Mouse (Mus musculus): ENCODE results near the gene Ldhd. TPM values are rescaled to one million over a fixed set of nuclear protein-coding genes. Genes with fewer than 3 reads are reported as not detected.

Gene Ldhd
- total RNA-seq, 2 experiments from 2014 or later: 10.1 to 10.8 TPM

DNA sequence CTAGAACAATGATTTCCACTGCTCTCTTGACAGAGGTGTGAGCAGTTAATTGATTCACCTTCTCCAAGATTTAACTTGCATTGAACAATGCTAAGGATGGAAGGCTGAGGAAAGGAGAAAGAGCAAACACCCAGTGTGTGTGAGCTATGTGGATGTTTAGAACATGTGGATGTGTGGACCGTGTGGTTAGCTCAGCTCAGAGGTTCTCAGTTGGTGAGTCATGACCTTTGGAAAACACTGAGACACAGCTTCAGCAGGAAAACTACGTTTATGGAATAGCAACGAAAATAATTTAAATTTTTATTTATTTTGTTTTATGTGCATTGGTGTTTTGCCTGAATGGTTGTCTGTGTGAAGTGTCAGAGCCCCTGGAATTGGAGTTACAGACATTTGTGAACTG is 40.0 kb downstream of the Ldhd start:
- Histone ChIP-seq H3K4me3 (no peak overlapping the region), H3K27ac (no peak overlapping the region)
- no peak for TF ChIP-seq CTCF (IDR thresholded peaks at IDR 0.05)
- intact Hi-C loops (cut with DNase I): loop anchor here (5.0 kb wide), 1 partner anchor 53 kb away; the partner anchor contains the start of gene Znrf1
- DNase-seq (ENCODE audit: extremely low spot score in 1 of 2, low spot score in 2 of 2): no peak

DNA sequence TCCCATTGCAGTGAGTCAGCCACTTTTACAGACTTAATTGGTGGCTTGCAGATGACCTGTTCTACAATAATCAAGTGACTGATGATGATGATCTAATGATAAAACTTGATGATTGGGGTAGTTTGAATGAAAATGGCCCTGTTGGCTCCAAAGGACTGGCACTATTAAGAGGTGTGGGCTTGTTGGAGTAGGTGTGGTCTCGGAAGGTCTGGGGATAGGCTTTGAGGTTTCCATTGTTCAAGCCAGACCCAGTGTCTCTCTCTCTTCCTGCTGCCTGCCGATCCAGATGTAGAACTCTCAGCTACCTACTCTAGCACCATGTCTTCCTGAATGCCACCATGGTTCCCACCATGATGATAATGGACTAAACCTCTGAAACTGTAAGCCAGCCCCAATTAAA is 41.8 kb downstream of the Ldhd start:
- DNase-seq (ENCODE audit: extremely low spot score in 1 of 2, low spot score in 2 of 2): no peak
- intact Hi-C loops (cut with DNase I): no loop called here
- TF ChIP-seq CTCF (IDR thresholded peaks at IDR 0.05): no peak
- Histone ChIP-seq H3K4me3 (no peak overlapping the region), H3K27ac (no peak overlapping the region)

DNA sequence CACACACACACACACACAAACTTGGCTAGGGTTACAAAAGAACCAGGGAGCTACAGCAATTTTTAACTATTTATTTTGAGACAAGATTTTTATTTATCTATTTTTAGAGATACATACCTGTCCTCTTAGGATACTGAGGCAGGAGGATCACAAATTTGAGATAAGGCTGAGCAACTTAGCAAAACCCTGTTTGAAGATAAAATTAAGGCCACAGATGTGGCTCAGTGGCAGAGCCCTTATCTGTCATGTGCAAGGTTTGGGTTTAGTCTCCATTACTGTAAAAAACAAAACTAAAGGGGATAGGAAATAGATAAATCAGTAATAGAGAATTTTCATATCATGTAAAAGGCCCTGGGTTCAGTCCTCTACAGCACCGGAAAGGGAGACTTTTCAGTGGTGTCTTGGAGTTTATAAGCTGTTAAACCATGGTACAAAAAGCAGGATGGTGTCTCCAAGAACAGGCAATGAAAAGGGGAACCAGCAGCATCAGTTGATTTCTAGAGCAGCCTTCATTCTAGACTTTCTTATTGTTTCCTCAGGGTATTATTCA is 42.6 kb downstream of the Ldhd start:
- no peak overlapping the region for H3K4me3 ChIP-seq
- TF ChIP-seq CTCF (IDR thresholded peaks at IDR 0.05): no peak
- no peak for DNase-seq (ENCODE audit: extremely low spot score in 1 of 2, low spot score in 2 of 2)
- intact Hi-C loops (cut with DNase I): no loop called here
- no peak overlapping the region for H3K27ac ChIP-seq

DNA sequence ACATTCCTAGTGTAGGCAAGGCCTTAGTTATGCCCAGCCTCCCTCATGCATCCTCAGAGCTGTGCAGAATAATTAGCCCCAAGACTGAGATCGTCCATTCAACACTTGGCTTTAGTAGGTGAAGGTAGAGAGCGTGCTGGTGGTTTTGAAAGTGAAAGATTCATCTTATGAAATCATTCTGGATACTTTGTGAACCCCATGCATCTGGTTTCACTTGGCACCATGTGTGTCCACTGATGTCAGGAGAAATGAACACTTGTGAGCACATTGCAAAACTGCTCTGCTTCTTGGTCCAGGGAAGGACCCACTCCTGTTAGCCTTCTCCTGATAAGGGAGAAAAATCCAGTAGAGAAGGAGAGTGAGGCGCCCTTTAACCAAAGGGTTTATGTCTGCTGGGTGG is 45.2 kb downstream of the Ldhd start:
- Histone ChIP-seq H3K27ac (no peak overlapping the region), H3K4me3 (no peak overlapping the region)
- intact Hi-C loops (cut with DNase I): no loop called here
- no peak for TF ChIP-seq CTCF (IDR thresholded peaks at IDR 0.05)
- no peak for DNase-seq (ENCODE audit: extremely low spot score in 1 of 2, low spot score in 2 of 2)

DNA sequence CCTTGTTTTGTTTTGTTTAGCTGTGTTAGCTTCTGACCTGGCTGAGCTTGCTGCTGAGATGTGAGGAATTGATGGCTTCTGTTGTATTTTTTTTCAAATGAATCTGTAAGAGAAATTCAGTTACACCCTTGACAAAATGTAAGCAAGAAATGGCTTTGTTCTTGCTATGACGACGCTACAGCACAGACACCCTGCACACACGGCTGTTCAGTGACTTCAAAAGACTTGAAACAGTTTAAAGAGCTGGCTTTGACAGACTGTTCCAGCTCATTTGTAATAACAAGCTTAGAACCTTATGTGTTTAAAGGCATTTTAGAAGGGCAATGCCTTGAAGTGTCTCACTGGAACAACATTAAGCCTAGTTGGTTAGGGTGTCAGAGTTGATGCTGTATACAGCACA is 47.8 kb downstream of the Ldhd start:
- Histone ChIP-seq H3K27ac (no peak overlapping the region), H3K4me3 (no peak overlapping the region)
- no peak for TF ChIP-seq CTCF (IDR thresholded peaks at IDR 0.05)
- no peak for DNase-seq (ENCODE audit: extremely low spot score in 1 of 2, low spot score in 2 of 2)
- intact Hi-C loops (cut with DNase I): no loop called here

GRCm38 (mm10) chr8:111580306-111580705 is 49.9 kb downstream of the Ldhd start:
- intact Hi-C loops (cut with DNase I): no loop called here
- no peak overlapping the region for H3K4me3 ChIP-seq
- no peak for TF ChIP-seq CTCF (IDR thresholded peaks at IDR 0.05)
- DNase-seq (ENCODE audit: extremely low spot score in 1 of 2, low spot score in 2 of 2): no peak
- H3K27ac ChIP-seq: no peak overlapping the region

- TF ChIP-seq CTCF (IDR thresholded peaks at IDR 0.05): no peak
- intact Hi-C loops (cut with DNase I): loop anchor here (5.0 kb wide), 1 partner anchor 42 kb away; the partner anchor contains the start of gene Znrf1
- H3K4me3 ChIP-seq: no peak overlapping the region
- no peak for DNase-seq (ENCODE audit: extremely low spot score in 1 of 2, low spot score in 2 of 2)
- peak overlapping the region; percentile 21; the same call in 1 of the 2 replicates for H3K27ac ChIP-seq
Measured at GRCm38 (mm10) chr8:111579318-111579717, 50.9 kb downstream of the Ldhd start.

DNA sequence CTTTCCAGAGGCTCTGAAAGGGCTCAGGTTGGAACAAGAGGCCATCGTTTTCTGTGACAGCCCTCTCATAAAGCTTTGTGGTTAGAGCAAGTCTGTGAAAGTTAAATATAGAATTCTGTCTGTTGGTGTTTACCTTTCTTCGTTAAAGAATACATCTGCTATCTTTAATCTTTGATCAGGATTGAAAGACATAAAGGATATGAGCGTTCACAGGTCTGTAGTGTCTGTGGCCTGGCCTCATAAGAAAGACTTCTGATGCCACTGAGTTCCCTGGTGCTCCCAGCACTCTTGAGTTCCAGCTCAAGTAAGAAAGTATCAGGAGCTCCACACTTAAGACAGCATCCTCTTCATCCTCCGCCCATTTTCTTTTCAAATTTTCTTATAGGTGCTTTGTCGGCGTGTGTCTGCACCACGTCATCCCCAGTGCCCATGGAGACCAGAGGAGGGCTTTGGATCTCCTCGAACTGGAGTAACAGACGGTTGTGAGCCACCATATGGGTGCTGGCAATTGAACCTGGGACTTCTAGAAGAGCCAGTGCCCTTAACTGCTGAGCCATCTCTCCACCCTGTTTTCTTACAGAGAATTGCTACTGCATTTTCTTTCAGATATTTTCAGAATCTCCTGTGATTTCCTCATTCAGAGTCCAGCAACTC is 52.2 kb downstream of the Ldhd start:
- intact Hi-C loops (cut with DNase I): loop anchor here (5.0 kb wide), 1 partner anchor 41 kb away; the partner anchor contains the start of gene Znrf1
- H3K4me3 ChIP-seq: no peak overlapping the region
- H3K27ac ChIP-seq: no peak overlapping the region
- TF ChIP-seq CTCF (IDR thresholded peaks at IDR 0.05): no peak
- no peak for DNase-seq (ENCODE audit: extremely low spot score in 1 of 2, low spot score in 2 of 2)

DNA sequence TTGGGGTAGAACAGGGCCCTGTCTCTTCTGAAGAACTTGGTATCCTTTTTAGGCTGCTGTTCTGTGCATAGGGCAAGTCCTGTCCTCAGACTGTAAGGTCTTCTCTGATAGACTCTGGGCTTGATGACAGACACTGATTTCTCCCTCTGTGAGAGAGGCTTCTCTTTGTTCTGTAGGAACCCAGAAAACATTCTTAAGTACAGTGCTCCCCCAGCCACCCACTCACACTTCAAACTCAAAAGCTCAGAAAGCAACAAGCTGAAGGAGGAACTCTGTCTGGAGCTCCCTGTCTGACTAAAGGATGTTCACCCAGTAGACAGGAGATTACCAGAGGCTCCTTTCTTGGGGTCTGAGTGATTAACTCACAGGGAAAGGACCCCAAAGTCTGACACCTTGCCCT is 53.7 kb downstream of the Ldhd start:
- no peak for DNase-seq (ENCODE audit: extremely low spot score in 1 of 2, low spot score in 2 of 2)
- no peak for TF ChIP-seq CTCF (IDR thresholded peaks at IDR 0.05)
- intact Hi-C loops (cut with DNase I): loop anchor here (5.0 kb wide), 1 partner anchor 39 kb away; the partner anchor contains the start of gene Znrf1
- Histone ChIP-seq H3K27ac (no peak overlapping the region), H3K4me3 (no peak overlapping the region)

GRCm38 (mm10) chr8:111575492-111575891 is 54.7 kb downstream of the Ldhd start:
- intact Hi-C loops (cut with DNase I): loop anchor here (5.0 kb wide), 1 partner anchor 38 kb away; the partner anchor contains the start of gene Znrf1
- no peak for DNase-seq (ENCODE audit: extremely low spot score in 1 of 2, low spot score in 2 of 2)
- H3K4me3 ChIP-seq: no peak overlapping the region
- no peak for TF ChIP-seq CTCF (IDR thresholded peaks at IDR 0.05)
- no peak overlapping the region for H3K27ac ChIP-seq

GRCm38 (mm10) chr8:111574016-111574415 is 56.2 kb downstream of the Ldhd start:
- DNase-seq (ENCODE audit: extremely low spot score in 1 of 2, low spot score in 2 of 2): no peak
- no peak for TF ChIP-seq CTCF (IDR thresholded peaks at IDR 0.05)
- Histone ChIP-seq H3K27ac (no peak overlapping the region; the same call in 1 of the 2 replicates), H3K4me3 (no peak overlapping the region)
- intact Hi-C loops (cut with DNase I): no loop called here

Other genes with a start within 250 kb of the Ldhd start
- gene Fa2h, start 236.6 kb downstream of the Ldhd start, total RNA-seq (2021): 10 to 100 TPM; 12.4 to 13.7 TPM
- gene Wdr59, start 108.3 kb downstream of the Ldhd start, total RNA-seq (2021): 10 to 100 TPM; 18.9 to 20.0 TPM
- 100 to 1,000 TPM; 166 to 171 TPM for gene Znrf1, start 94.3 kb downstream of the Ldhd start, total RNA-seq (2021)
- 10 to 100 TPM; 22.0 to 23.5 TPM for gene Zfp1, start 13.0 kb upstream of the Ldhd start, total RNA-seq (2021)
- gene Ctrb1, start 60.6 kb upstream of the Ldhd start, total RNA-seq (2021): not detected
- gene Bcar1, start 113.4 kb upstream of the Ldhd start, total RNA-seq (2021): 10 to 100 TPM; 49.3 to 54.2 TPM
- gene Cfdp1, start 223.9 kb upstream of the Ldhd start, total RNA-seq (2021): 10 to 100 TPM; 75.4 to 83.1 TPM
- gene Tmem170, start 246.4 kb upstream of the Ldhd start, total RNA-seq (2021): 1 to 10 TPM; 3.0 to 3.4 TPM

Measured in left cerebral cortex, adult 2 months (tissue).